Mouse (Mus musculus) stomach, postnatal 0 days (tissue): ENCODE results near the gene Mecom. TPM values are rescaled to one million over a fixed set of nuclear protein-coding genes. Genes with fewer than 3 reads are reported as not detected.

Experiments
- ATAC-seq: fragments of 200-750 bp; cut with Nextera tagmentation; 2 replicates; pipeline ENCODE4 v1.8.0; 2017; ENCODE audit not compliant: low FRiP score, low TSS enrichment
- DNase-seq: peaks from one replicate; pipeline ENCODE4 v3.0.0-alpha.2; 2016; ENCODE audit warnings: low spot score
- H3K27ac ChIP-seq: fragments of 300-500 bp; sonication (generic); replicated peaks from 2 replicates; pipeline ENCODE4 v1.5.1; 2014; ENCODE audit warnings: mild to moderate bottlenecking, control low read depth
- H3K27me3 ChIP-seq: fragments of 300-500 bp; sonication (generic); 2 replicates; pipeline ENCODE4 v1.6.1; 2014; ENCODE audit warnings: low read length; ENCODE audit not compliant: control insufficient read depth, insufficient read depth
- H3K36me3 ChIP-seq: fragments of 300-500 bp; sonication (generic); 2 replicates; pipeline ENCODE4 v1.6.1; 2014; ENCODE audit warnings: low read length, mixed read lengths; ENCODE audit not compliant: control insufficient read depth, insufficient read depth
- H3K4me1 ChIP-seq: fragments of 300-500 bp; sonication (generic); replicated peaks from 2 replicates; pipeline ENCODE4 v1.6.1; 2014; ENCODE audit warnings: antibody characterized with exemption; ENCODE audit not compliant: control insufficient read depth, insufficient read depth
- H3K4me2 ChIP-seq: fragments of 300-500 bp; sonication (generic); replicated peaks from 2 replicates; pipeline ENCODE4 v1.6.1; 2014; ENCODE audit warnings: low read depth, mild to moderate bottlenecking, control low read depth, moderate library complexity
- H3K4me3 ChIP-seq: fragments of 300-500 bp; sonication (generic); 2 replicates; pipeline ENCODE4 v1.5.1; 2014; ENCODE audit warnings: low read depth, low read length, control low read depth
- H3K9ac ChIP-seq: fragments of 300-500 bp; sonication (generic); 2 replicates; pipeline ENCODE4 v1.6.1; 2014; ENCODE audit warnings: mild to moderate bottlenecking, low read length, control low read depth, mixed read lengths
- H3K9me3 ChIP-seq: fragments of 300-500 bp; sonication (generic); 2 replicates; pipeline ENCODE4 v1.6.1; 2016; ENCODE audit warnings: low read length; ENCODE audit not compliant: control insufficient read depth
- CTCF ChIP-seq: IDR thresholded peaks from 2 replicates; pipeline ENCODE4 v1.5.1; 2016; ENCODE audit warnings: antibody characterized with exemption, low read depth, mild to moderate bottlenecking, moderate library complexity
- EP300 ChIP-seq: optimal IDR thresholded peaks from 2 replicates; pipeline ENCODE3; 2016; ENCODE audit warnings: antibody characterized with exemption
- WGBS: fragments of 180-500 bp; shearing (Covaris S2); extraction: QIAGEN DNeasy Blood & Tissue Kit; methylation state at CpG from one replicate; pipeline ENCODE4 v1.1.7; 2014; 5-methylcytosine and 5-hydroxymethylcytosine counted together
- polyA plus RNA-seq: library from polyadenylated mRNA; unstranded; fragments of >200 nt; fragmentation: Nextera tagmentation; extraction: Ambion mirVana; gene quantifications from 2 replicates; pipeline ENCODE4 v1.2.1, GENCODE M21; 2015

Gene Mecom
- polyA plus RNA-seq, 1 experiment from 2014 or later = 25.7 TPM

DNA sequence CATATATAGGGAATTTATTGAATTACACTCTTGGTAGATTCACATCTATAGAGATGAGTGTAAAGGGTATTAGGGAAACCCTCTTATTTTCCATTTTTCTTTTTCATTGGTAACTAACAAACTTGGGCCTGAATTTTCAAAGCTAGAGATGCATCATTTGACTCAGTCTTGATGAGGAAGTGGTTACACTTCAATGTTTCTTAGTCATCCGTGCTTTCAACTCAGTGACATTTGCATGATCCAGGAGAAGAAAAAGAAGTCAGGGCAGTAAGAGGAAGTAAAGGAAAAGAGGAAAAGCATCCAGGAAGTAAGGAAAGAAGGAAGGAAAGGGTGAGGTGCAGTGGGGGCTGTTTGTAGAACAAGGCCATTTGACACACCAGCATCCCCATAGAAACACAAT is 556.3 kb downstream of the Mecom start:
- no peak overlapping the region for H3K4me2 ChIP-seq
- WGBS = 74% methylated on average over 1 of the region's 1 CpGs
- ATAC-seq (no peak), DNase-seq (no peak)
- H3K27me3 ChIP-seq = no peaks in the 10 kb centered on the region
- H3K36me3 ChIP-seq = no peaks in the 10 kb centered on the region
- H3K9me3 ChIP-seq = no peaks in the 10 kb centered on the region
- H3K9ac ChIP-seq = no peak overlapping the region
- no peak for TF ChIP-seq EP300
- TF ChIP-seq CTCF = no peak
- no peak overlapping the region for H3K4me3 ChIP-seq
- H3K4me1 ChIP-seq = no peaks in the 10 kb centered on the region
- no peak overlapping the region for H3K27ac ChIP-seq

DNA sequence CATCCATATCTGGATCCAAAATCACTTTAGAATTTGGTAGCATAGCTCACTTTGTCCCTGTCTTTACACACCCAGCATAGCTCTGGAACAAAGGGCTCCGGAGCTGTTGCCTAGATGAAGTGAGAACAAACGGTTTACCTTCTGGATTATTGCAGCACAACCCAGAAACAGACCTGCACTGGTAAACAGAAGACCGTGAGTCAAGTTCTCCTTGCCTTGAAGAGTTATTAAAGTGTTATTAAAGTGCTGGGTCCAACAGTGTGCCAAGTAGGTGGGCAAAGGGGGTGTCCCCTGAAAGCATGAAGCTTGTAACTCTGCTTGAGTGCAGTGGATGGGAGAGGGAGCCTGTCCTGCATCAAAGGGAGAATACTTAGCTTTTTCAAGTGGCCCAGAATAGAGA is 563.4 kb downstream of the Mecom start:
- WGBS = 60% methylated on average over 3 of the region's 3 CpGs
- TF ChIP-seq EP300 = no peak
- TF ChIP-seq CTCF = no peak
- Histone ChIP-seq H3K27ac (no peak overlapping the region), H3K9ac (no peak overlapping the region), H3K4me2 (no peak overlapping the region), H3K36me3 (no peaks in the 10 kb centered on the region), H3K4me3 (no peak overlapping the region), H3K4me1 (no peaks in the 10 kb centered on the region), H3K9me3 (no peaks in the 10 kb centered on the region), H3K27me3 (no peaks in the 10 kb centered on the region)
- ATAC-seq (no peak), DNase-seq (no peak)

DNA sequence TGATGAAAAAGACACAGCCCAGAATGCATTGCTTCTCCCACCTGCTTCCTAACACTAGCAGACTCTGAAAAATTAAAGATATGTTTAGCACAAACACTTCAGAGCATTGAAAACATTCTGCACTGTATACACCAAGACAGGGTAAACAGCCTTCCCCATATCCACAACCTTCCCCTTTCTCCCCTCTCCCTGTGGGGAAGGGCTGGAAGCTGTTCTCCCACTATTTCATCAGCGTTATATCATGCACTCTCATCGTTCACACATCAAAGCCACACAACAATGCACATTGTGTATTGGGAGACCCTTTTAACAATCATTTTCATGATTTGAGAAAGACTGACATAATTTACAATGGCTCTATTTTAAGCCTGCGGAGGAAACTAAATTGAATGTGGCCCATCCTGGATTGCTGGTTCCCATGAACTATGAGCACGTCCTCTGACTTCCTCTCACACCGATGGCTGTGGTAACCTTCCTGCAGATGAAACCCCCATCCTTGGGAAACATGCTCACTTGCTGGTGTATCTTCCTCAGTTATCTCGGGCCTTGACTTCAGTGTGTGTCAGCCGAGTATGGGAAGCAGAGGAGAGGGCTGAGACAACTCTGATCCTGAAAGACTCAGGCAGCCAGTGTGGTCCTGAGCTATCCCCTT is 566.4 kb downstream of the Mecom start:
- Histone ChIP-seq H3K27me3 (no peaks in the 10 kb centered on the region), H3K4me2 (no peak overlapping the region), H3K9me3 (no peaks in the 10 kb centered on the region), H3K27ac (no peak overlapping the region), H3K36me3 (no peaks in the 10 kb centered on the region), H3K9ac (no peak overlapping the region), H3K4me3 (no peak overlapping the region), H3K4me1 (no peaks in the 10 kb centered on the region)
- WGBS = 69% methylated on average over 7 of the region's 7 CpGs
- ATAC-seq = no peak
- no peak for DNase-seq
- TF ChIP-seq EP300 (no peak), CTCF (no peak)

DNA sequence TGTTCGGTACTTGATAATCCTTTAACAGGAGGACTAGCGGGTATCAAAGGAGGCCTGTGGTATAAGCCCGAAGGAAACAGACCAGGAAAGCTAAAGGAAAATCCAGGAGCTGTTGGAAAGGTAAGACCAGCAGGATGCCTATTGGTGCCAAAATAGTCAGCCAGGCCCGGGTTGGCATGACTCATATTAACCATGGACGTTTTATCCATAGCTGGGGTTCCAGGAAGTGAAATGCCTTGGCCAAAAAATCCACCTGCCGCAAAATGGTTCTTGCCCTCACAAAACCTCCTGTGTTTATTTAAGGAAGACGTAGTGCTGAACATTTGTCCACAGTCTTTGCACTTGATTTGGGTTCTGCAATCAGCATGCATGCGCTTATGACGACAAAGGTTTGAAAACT is 567.3 kb downstream of the Mecom start:
- WGBS = 68% methylated on average over 9 of the region's 9 CpGs
- H3K36me3 ChIP-seq = no peaks in the 10 kb centered on the region
- no peaks in the 10 kb centered on the region for H3K4me1 ChIP-seq
- DNase-seq (no peak), ATAC-seq (0 out of 2 replicates have a peak, but pooled peaks have one; percentile 15)
- no peaks in the 10 kb centered on the region for H3K27me3 ChIP-seq
- TF ChIP-seq EP300 (no peak), CTCF (no peak)
- no peaks in the 10 kb centered on the region for H3K9me3 ChIP-seq
- H3K4me2 ChIP-seq = no peak overlapping the region
- no peak overlapping the region for H3K4me3 ChIP-seq
- no peak overlapping the region for H3K9ac ChIP-seq
- H3K27ac ChIP-seq = no peak overlapping the region

DNA sequence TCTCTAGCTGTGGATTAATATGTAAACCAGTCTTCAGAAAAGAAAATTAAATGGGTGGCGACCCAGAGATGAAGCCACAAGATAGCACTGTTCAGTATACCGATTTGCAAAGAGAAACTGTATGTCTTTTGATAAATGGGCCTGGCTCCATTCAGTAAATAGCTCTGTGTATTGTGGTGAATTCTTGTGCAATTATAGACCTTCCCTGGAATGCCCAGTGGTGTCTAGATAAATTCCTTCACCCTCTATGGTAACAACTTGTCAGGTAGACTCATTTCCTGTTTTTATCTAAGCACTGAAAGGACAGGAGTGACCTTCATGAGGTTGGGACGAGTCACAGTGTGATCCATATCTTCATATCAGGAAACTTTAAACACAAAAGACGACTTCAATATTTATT is 571.2 kb downstream of the Mecom start:
- H3K36me3 ChIP-seq = no peaks in the 10 kb centered on the region
- H3K4me2 ChIP-seq = no peak overlapping the region
- H3K9ac ChIP-seq = no peak overlapping the region
- H3K4me3 ChIP-seq = no peak overlapping the region
- DNase-seq (no peak), ATAC-seq (peak; percentile 51; the same call in 1 of the 2 replicates)
- WGBS = 23% methylated on average over 4 of the region's 4 CpGs
- H3K4me1 ChIP-seq = no peaks in the 10 kb centered on the region
- no peaks in the 10 kb centered on the region for H3K27me3 ChIP-seq
- H3K9me3 ChIP-seq = no peaks in the 10 kb centered on the region
- TF ChIP-seq CTCF (no peak), EP300 (peak; percentile 26)
- no peak overlapping the region for H3K27ac ChIP-seq

DNA sequence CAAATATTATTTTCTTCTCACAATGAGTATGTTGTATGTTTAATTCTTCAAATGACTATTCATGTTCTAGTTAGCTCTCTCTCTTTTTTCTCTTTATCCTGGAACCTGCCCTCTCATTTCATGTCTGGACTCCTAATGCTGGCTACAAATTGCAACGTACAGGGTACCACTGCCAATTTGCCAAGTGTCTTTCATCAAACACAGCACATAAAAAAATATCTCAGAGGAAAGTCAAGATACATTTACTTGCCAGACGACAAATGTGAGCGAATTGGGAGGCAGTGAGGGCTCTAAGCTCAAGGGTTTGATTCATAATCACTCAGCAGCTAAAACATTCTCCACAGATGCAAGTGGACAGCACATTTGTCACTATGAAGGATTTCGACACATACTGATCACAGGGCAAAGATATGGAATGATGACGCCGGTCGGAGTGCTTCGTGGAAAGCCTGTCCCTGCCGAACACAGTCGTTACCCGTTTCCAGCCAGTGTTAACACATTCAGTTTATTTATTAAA is 579.3 kb downstream of the Mecom start:
- 51% methylated on average over 11 of the region's 11 CpGs for WGBS
- no peaks in the 10 kb centered on the region for H3K27me3 ChIP-seq
- H3K27ac ChIP-seq = no peak overlapping the region
- H3K9me3 ChIP-seq = no peaks in the 10 kb centered on the region
- ATAC-seq (no peak), DNase-seq (no peak)
- TF ChIP-seq EP300 (no peak), CTCF (no peak)
- no peaks in the 10 kb centered on the region for H3K36me3 ChIP-seq
- no peak overlapping the region for H3K4me2 ChIP-seq
- no peak overlapping the region for H3K4me3 ChIP-seq
- H3K4me1 ChIP-seq = no peaks in the 10 kb centered on the region
- no peak overlapping the region for H3K9ac ChIP-seq
